Mouse (Mus musculus): ENCODE measurements around the gene Kpna6.

Kpna6 gene

GRCm38 (mm10) chr4:129618031-129618430, 54.5 kb downstream of the Kpna6 start:
- no peak for DNase-seq (ENCODE audit: low spot score in 2 of 2)

- DNase-seq (ENCODE audit: low spot score in 2 of 2) = no peak
These were observed 55.4 kb downstream of the Kpna6 start for GRCm38 (mm10) chr4:129617121-129617641.

GRCm38 (mm10) chr4:129616631-129617030, 55.9 kb downstream of the Kpna6 start:
- DNase-seq (ENCODE audit: low spot score in 2 of 2) = no peak

- DNase-seq (ENCODE audit: low spot score in 2 of 2) = no peak
These were observed 56.7 kb downstream of the Kpna6 start for GRCm38 (mm10) chr4:129615801-129616290.

GRCm38 (mm10) chr4:129614093-129614492, 58.5 kb downstream of the Kpna6 start, which contains the start of gene Dcdc2b:
Gene Dcdc2b, minus strand, starts transcription at chr4:129614257.
- DNase-seq (ENCODE audit: low spot score in 2 of 2) = no peak

GRCm38 (mm10) chr4:129610472-129610871, 62.1 kb downstream of the Kpna6 start:
- DNase-seq (ENCODE audit: low spot score in 2 of 2) = no peak

- DNase-seq (ENCODE audit: low spot score in 2 of 2) = no peak
These were observed 62.5 kb downstream of the Kpna6 start for GRCm38 (mm10) chr4:129610026-129610425.

GRCm38 (mm10) chr4:129609139-129609631, 63.4 kb downstream of the Kpna6 start:
- DNase-seq (ENCODE audit: low spot score in 2 of 2) = no peak

GRCm38 (mm10) chr4:129608426-129609025, 64.0 kb downstream of the Kpna6 start:
- peak; percentile 43 to 61 for DNase-seq (ENCODE audit: low spot score in 2 of 2)

GRCm38 (mm10) chr4:129600233-129601158, 72.1 kb downstream of the Kpna6 start, which contains the start of the genes Eif3i and Tmem234:
Gene Eif3i, minus strand, starts transcription at chr4:129600648.
Gene Tmem234, plus strand, starts transcription at chr4:129600668.
- DNase-seq (ENCODE audit: low spot score in 2 of 2) = peak; percentile 56 to 65

Data from frontal cortex, postnatal 25 days (tissue).